Mouse (Mus musculus): ENCODE measurements at regions not wholly inside any gene's neighbourhood (a gene's known extent, or its start where the extent isn't known, plus 50 kb on each side); places are given as distances from the start of the nearest gene placed in this dataset.
"Not testable (repeated sequence)": the region's sequence is repeated elsewhere in the genome, so short reads cannot be mapped to it uniquely, and the experiment has no call there.

DNA sequence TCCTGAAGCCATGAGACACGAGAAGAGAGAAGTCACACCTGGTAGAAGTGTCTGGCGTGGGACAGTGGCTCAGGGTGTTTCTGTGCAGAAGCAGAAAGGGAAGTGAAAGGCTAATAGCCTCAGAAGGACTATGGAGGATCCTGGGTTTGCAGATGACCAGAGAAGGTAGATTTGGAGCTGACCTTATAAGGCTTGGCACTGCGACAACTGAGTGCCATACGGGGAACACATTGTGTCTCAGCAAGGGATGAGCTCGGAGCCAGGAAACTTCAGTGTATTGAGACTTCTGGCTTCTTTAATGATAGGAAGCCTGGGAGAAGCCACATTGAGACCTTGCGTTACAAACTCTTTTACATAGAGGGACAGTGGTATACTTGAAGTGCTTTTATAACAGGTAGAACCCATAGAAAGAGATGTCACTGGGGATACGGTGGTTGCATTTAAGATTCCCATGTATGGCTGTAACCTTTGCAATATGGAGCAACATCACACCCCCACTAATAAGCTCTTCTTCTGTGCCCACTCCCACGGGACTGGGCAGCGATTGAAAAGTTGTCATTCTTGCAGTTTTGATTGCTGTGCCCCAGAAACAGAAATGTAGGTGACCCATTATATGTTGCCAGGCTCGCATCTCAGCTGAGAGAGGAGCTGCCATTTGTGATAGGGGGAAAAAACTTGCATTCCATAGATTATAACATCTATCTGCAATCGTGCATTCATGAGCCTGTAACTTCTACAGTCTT is 61.8 kb upstream of the Dync1i1 start:
- no peak for DNase-seq

GRCm38 (mm10) chr6:5645150-5645732 is 80.2 kb upstream of the Dync1i1 start:
- peak; percentile 12 to 56 for DNase-seq

- DNase-seq: no peak
These were observed 91.2 kb upstream of the Dync1i1 start for GRCm38 (mm10) chr6:5634222-5634621.

DNA sequence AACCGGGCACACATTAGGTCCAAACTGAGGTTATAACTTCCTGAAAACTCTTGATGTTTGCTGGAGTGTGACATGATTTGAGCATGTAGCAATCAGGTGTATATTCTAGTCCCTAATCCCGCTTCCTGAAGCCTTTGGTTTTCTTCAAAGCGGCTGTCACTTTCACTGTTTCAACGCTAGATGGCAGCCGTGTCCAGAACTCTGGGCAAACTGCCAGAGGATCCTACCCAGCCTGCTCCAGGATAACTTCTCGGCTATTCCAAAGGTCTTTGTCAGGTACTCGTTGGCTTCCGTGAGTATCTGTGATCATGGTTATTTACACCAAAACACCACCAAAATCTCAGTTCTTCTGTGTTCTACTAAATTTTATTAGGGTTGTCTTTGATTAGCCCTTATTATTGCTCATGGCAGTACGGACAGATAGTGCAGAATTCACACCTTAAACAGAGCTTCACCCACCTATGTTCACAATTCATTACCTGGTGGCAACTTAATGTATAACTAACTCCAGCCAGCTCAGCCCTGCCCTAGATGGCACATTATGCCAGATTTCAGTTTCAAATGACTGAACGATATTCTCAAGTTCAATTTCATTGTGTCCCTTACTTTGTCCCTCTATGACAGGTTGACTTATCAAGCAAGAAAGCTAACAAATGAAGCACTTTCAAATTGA is 92.3 kb upstream of the Dync1i1 start:
- DNase-seq: peak; percentile 65 to 79

GRCm38 (mm10) chr6:5624085-5624484 is 101.4 kb upstream of the Dync1i1 start:
- no peak for DNase-seq

DNA sequence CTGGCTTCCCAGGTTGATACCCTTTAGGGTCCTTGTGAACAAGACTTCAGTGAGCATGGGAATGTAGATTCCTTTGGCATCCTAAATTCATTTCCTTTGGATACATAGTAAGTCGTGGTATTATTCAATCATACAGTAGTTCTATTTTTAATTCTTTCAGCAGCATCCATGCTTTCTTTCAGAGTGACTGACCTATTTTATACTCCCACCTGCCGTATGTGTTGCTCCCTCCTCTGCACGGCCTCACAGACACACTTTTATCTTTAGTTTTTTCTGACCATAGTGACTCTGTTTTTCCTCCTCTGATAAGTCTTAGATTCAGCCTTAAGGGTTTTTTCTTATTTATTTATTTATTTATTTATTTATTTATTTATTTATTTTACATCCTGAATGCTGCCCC is 103.9 kb upstream of the Dync1i1 start:
- DNase-seq: no peak

- DNase-seq: no peak
These were observed 97.9 kb upstream of the Pdk4 start for GRCm38 (mm10) chr6:5594011-5594410.

GRCm38 (mm10) chr6:5589635-5590034 is 93.5 kb upstream of the Pdk4 start:
- DNase-seq: peak; percentile 50 to 54

- no peak for DNase-seq
These were observed 86.9 kb upstream of the Pdk4 start for GRCm38 (mm10) chr6:5582923-5583525.

- DNase-seq: not testable (repeated sequence)
These were observed 80.8 kb upstream of the Pdk4 start for GRCm38 (mm10) chr6:5576891-5577290.

GRCm38 (mm10) chr6:5566582-5566981 is 70.5 kb upstream of the Pdk4 start:
- no peak for DNase-seq

DNA sequence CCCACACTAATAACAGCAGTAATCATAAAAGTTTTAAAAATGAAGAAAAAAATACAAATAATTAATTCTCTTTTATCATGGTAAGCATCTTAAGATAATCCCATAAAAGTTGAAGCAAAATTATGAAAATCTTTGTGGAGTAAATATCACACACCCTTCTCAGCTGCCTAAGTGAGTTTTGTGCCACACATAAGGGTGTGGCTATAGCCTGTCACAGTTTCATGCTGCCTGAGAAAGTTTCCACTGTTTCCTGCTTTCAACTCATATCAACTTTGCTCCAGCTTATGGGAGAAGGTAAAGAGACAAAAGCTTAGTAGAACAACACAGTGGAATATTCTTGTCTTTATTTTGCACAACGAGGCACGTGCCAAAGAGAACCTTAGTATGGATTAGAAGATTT is 68.9 kb upstream of the Pdk4 start:
- no peak for DNase-seq

- DNase-seq: no peak
These were observed 57.7 kb upstream of the Pdk4 start for GRCm38 (mm10) chr6:5553703-5554394.

DNA sequence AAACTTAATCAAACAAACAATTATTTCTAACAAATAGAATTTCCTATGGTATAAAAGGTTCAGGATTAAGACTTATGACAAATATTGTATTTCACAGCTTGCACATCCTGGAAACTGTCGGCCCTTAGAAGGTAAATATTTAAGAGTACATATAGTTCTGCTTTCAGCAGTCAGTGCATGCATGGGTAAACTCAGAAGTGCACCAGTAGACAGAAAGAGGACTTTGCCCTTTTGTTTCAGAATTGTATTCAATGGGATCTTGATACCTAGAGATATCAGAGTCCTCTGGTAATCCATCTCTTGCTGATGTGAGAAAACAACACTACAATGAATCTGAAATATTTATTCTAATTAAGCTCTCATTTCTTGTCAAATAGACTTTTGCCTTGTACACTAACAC is 54.0 kb upstream of the Pdk4 start:
- DNase-seq: no peak

Measured in kidney, adult 8-10 months (tissue).